Mouse (Mus musculus) megakaryocyte, embryonic 14.5 days (primary cell): ENCODE results near the gene Arfgef3.

Experiments used
- FLI1 ChIP-seq: IDR thresholded peaks from 2 replicates; pipeline ENCODE4 v1.6.1; 2012; ENCODE audit warnings: low read length, inconsistent platforms, mixed read lengths
- GATA1 ChIP-seq: IDR thresholded peaks from 3 replicates; pipeline ENCODE4 v1.6.1; 2012; ENCODE audit warnings: mixed read lengths, low read length, inconsistent platforms, borderline replicate concordance

DNA sequence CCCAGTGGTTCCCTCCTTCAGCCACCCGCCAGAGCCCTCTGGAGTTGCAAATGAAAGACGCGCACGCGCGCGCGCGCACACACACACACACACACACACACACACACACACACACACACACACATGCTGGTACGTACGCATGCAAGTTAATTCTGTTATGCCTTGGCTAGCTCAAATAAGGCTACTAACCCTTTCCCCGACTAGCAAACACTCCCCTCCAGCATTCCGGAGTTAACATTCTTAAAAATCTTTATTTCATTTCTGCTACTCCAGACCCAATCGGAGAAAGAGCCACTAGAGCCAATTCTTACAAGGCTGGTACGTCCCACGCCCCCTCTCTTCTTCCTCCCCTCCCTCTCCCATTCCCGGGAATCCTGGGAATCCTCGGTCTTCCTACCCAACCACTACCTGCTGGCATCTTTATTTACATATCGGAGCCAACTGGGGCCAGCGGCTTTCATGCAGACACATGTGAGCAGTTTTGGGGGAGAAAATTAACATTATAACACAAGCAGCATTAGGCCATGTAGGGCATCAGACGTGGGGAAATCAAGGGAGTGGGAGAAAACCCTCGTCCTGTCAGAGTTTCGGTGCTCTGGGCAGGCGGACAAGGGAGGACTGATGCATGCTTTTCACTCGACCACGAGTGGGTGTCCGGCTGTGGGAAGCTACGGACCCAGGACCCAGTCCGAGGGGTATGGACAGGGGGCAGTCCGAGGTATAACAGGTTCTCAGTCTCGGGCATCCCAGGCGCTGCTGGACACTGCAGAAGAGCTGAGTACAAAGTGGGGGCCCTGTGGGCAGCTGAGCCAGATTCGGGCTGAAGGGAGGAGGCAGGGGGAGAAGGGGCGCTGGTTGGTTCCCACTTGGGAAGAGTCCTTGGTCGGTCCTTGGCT, 194.2 kb downstream of the Arfgef3 start:
- TF ChIP-seq FLI1 (no peak), GATA1 (no peak)
